Mouse (Mus musculus): Measurements from ENCODE around the gene Caln1. TPM values are rescaled to one million over a fixed set of nuclear protein-coding genes. Genes with fewer than 3 reads are reported as not detected.

Caln1 gene
- polyA plus RNA-seq, 1 experiment = not detected

- Histone ChIP-seq H3K9me3 (peaks cover 7% of the 10 kb centered on the region), H3K4me1 (peaks cover 20% of the 10 kb centered on the region), H3K36me3 (replicated peaks; ENCODE audit: low read length) (peaks cover 71% of the 10 kb centered on the region), H3K27me3 (replicated peaks) (no peaks in the 10 kb centered on the region), H3K4me3 (replicated peaks) (no peak overlapping the region)
- TF ChIP-seq GATA1 (IDR thresholded peaks at IDR 0.05; ENCODE audit: borderline replicate concordance, low read length) = no peak
- no peak for TF ChIP-seq FLI1 (IDR thresholded peaks at IDR 0.05; ENCODE audit: low read length)
Measured at GRCm38 (mm10) chr5:130333971-130334370, 35.3 kb upstream of the Caln1 start.

DNA sequence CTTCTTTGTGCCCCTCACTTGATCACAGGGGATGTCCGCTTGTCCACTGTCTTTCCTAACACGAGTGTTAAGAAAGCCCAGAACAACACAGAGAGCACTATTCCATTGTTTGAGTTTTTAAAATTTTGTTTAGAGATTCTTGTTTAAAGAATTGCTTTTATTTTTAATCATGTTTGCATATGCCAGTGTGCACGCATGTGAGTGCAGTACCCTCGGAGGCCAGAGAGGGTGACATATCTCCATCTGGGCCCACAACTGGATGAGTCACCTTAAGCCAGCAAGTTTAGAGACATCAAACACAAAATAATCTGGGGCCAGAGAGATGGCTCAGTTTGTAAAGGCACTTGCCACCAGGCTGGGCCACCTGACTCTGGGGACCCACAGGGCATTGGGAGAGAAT is 33.8 kb upstream of the Caln1 start:
- H3K9me3 ChIP-seq = peaks cover 7% of the 10 kb centered on the region
- no peak for TF ChIP-seq GATA1 (IDR thresholded peaks at IDR 0.05; ENCODE audit: borderline replicate concordance, low read length)
- no peak for TF ChIP-seq FLI1 (IDR thresholded peaks at IDR 0.05; ENCODE audit: low read length)
- peaks cover 11% of the 10 kb centered on the region for H3K4me1 ChIP-seq
- no peak overlapping the region for H3K4me3 ChIP-seq (replicated peaks)
- H3K27me3 ChIP-seq (replicated peaks) = no peaks in the 10 kb centered on the region
- H3K36me3 ChIP-seq (replicated peaks; ENCODE audit: low read length) = peaks cover 71% of the 10 kb centered on the region

- H3K4me1 ChIP-seq = peaks cover 11% of the 10 kb centered on the region
- TF ChIP-seq FLI1 (IDR thresholded peaks at IDR 0.05; ENCODE audit: low read length) (no peak), GATA1 (IDR thresholded peaks at IDR 0.05; ENCODE audit: borderline replicate concordance, low read length) (no peak)
- H3K36me3 ChIP-seq (replicated peaks; ENCODE audit: low read length) = peaks cover 78% of the 10 kb centered on the region
- peaks cover 12% of the 10 kb centered on the region; the same call in 1 of the 2 replicates for H3K9me3 ChIP-seq
- H3K4me3 ChIP-seq (replicated peaks) = no peak overlapping the region
- no peaks in the 10 kb centered on the region for H3K27me3 ChIP-seq (replicated peaks)
Measured at GRCm38 (mm10) chr5:130340656-130341055, 28.6 kb upstream of the Caln1 start.

GRCm38 (mm10) chr5:130344999-130345398 is 24.3 kb upstream of the Caln1 start:
- H3K4me1 ChIP-seq = no peaks in the 10 kb centered on the region
- TF ChIP-seq GATA1 (IDR thresholded peaks at IDR 0.05; ENCODE audit: borderline replicate concordance, low read length) (no peak), FLI1 (IDR thresholded peaks at IDR 0.05; ENCODE audit: low read length) (no peak)
- H3K4me3 ChIP-seq (replicated peaks) = no peak overlapping the region
- peaks cover 40% of the 10 kb centered on the region for H3K36me3 ChIP-seq (replicated peaks; ENCODE audit: low read length)
- H3K9me3 ChIP-seq = peaks cover 37% of the 10 kb centered on the region
- H3K27me3 ChIP-seq (replicated peaks) = no peaks in the 10 kb centered on the region

DNA sequence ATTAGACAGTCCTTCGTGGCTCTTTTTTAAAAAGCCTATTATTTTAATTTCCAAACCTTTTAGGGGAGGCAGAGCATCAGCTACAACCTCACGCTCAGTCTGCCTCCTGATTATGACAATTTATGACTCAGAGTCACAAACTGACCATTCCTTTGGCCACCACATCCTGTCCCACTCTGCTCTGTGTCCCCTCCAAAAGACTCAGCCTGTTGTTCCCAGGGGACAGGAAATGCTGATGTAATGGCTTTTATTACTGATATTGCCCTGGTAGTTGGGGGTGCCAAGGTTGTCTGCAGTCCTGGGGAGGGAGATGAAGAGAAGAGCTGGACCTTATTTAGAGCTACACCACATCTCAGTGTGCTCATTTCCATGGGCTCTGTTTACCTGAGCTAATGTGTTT is 23.4 kb upstream of the Caln1 start:
- H3K27me3 ChIP-seq (replicated peaks) = no peaks in the 10 kb centered on the region
- no peaks in the 10 kb centered on the region for H3K4me1 ChIP-seq
- peaks cover 37% of the 10 kb centered on the region for H3K9me3 ChIP-seq
- TF ChIP-seq FLI1 (IDR thresholded peaks at IDR 0.05; ENCODE audit: low read length) = no peak
- no peak for TF ChIP-seq GATA1 (IDR thresholded peaks at IDR 0.05; ENCODE audit: borderline replicate concordance, low read length)
- peaks cover 31% of the 10 kb centered on the region for H3K36me3 ChIP-seq (replicated peaks; ENCODE audit: low read length)
- H3K4me3 ChIP-seq (replicated peaks) = no peak overlapping the region

DNA sequence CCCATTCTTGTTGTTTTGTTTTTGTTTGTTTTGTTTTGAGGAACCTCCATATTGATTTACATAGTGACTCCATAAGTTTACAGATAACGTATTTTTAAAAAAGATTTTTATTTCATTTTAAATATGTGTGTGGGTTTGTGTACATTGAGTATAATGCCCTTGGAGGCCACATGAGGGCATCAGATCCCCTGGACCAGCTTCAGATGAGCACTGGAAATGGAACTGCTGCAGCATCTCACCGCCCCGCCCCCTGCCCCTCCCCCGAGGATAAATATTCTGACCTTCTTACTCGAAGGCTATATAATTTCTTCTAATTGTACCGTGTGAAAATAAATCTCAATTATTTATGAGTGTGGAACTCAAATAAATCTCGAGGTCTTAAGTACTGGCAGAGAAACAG is 14.0 kb upstream of the Caln1 start:
- no peak overlapping the region for H3K4me3 ChIP-seq (replicated peaks)
- peaks cover 4% of the 10 kb centered on the region; the same call in 1 of the 2 replicates for H3K4me1 ChIP-seq
- peaks cover 15% of the 10 kb centered on the region for H3K9me3 ChIP-seq
- peaks cover 2% of the 10 kb centered on the region for H3K27me3 ChIP-seq (replicated peaks)
- TF ChIP-seq FLI1 (IDR thresholded peaks at IDR 0.05; ENCODE audit: low read length) (no peak), GATA1 (IDR thresholded peaks at IDR 0.05; ENCODE audit: borderline replicate concordance, low read length) (no peak)
- no peaks in the 10 kb centered on the region for H3K36me3 ChIP-seq (replicated peaks; ENCODE audit: low read length)

GRCm38 (mm10) chr5:130363111-130363510 is 6.1 kb upstream of the Caln1 start:
- Histone ChIP-seq H3K4me1 (peaks cover 4% of the 10 kb centered on the region; the same call in 1 of the 2 replicates), H3K4me3 (replicated peaks) (no peak overlapping the region), H3K27me3 (replicated peaks) (peaks cover 2% of the 10 kb centered on the region), H3K36me3 (replicated peaks; ENCODE audit: low read length) (no peaks in the 10 kb centered on the region), H3K9me3 (peaks cover 17% of the 10 kb centered on the region)
- TF ChIP-seq FLI1 (IDR thresholded peaks at IDR 0.05; ENCODE audit: low read length) = no peak
- no peak for TF ChIP-seq GATA1 (IDR thresholded peaks at IDR 0.05; ENCODE audit: borderline replicate concordance, low read length)

- Histone ChIP-seq H3K4me1 (peaks cover 4% of the 10 kb centered on the region; the same call in 1 of the 2 replicates), H3K27me3 (replicated peaks) (peaks cover 2% of the 10 kb centered on the region), H3K4me3 (replicated peaks) (no peak overlapping the region), H3K9me3 (peaks cover 19% of the 10 kb centered on the region), H3K36me3 (replicated peaks; ENCODE audit: low read length) (no peaks in the 10 kb centered on the region)
- no peak for TF ChIP-seq GATA1 (IDR thresholded peaks at IDR 0.05; ENCODE audit: borderline replicate concordance, low read length)
- TF ChIP-seq FLI1 (IDR thresholded peaks at IDR 0.05; ENCODE audit: low read length) = no peak
Measured at GRCm38 (mm10) chr5:130363773-130364172, 5.5 kb upstream of the Caln1 start.

DNA sequence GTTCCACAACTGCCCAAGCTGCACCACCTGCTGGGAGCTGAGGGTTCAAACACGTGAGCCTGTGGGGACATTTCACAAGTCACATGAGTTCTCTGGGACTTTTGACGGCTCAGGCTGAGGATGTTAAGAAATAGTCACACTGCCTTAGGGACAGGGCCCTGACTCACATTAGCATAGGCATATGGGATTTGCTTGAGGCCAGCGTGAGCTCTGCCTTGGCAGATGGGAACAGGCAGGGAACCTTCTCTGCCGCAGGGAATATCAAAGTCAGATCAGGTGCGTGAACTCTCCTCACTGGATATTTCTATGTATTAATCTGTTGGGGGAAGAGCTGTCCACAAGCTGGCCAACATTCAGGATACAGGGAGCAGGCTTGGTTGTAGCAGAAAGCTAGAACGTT is 1.0 kb upstream of the Caln1 start:
- H3K27me3 ChIP-seq (replicated peaks) = no peaks in the 10 kb centered on the region
- no peak overlapping the region for H3K4me3 ChIP-seq (replicated peaks)
- H3K9me3 ChIP-seq = peaks cover 26% of the 10 kb centered on the region
- no peaks in the 10 kb centered on the region for H3K36me3 ChIP-seq (replicated peaks; ENCODE audit: low read length)
- TF ChIP-seq GATA1 (IDR thresholded peaks at IDR 0.05; ENCODE audit: borderline replicate concordance, low read length) = no peak
- no peak for TF ChIP-seq FLI1 (IDR thresholded peaks at IDR 0.05; ENCODE audit: low read length)
- H3K4me1 ChIP-seq = no peaks in the 10 kb centered on the region

GRCm38 (mm10) chr5:130375411-130375810 is 6.2 kb downstream of the Caln1 start:
- Histone ChIP-seq H3K9me3 (peaks cover 17% of the 10 kb centered on the region; the same call in 1 of the 2 replicates), H3K4me3 (replicated peaks) (no peak overlapping the region), H3K27me3 (replicated peaks) (no peaks in the 10 kb centered on the region), H3K4me1 (no peaks in the 10 kb centered on the region), H3K36me3 (replicated peaks; ENCODE audit: low read length) (no peaks in the 10 kb centered on the region)
- TF ChIP-seq FLI1 (IDR thresholded peaks at IDR 0.05; ENCODE audit: low read length) (no peak), GATA1 (IDR thresholded peaks at IDR 0.05; ENCODE audit: borderline replicate concordance, low read length) (no peak)

All from megakaryocyte, embryonic 14.5 days (primary cell).